In genomic region chr4:48044491-48045211, GRCm38 (mm10) we compare ENCODE assay signal across 8 mouse cellular contexts. TPM values are rescaled to one million over a fixed set of nuclear protein-coding genes. Genes with fewer than 3 reads are reported as not detected.
DNase-seq lines count a peak whose midpoint lies in the region; ATAC-seq and TF ChIP-seq lines count a peak whose summit lies in the region.

TSS of gene Nr4a3 (plus strand) at chr4:48045153.

- H3K4me2 ChIP-seq in kidney, embryonic 15.5 days: peak within 1 kb of the TSS; percentile 100
- H3K4me2 ChIP-seq in limb, embryonic 15.5 days: peak within 1 kb of the TSS; percentile 100
- H3K4me2 ChIP-seq in midbrain, postnatal 0 days (ENCODE audit: low read depth, low read length, poor library complexity, severe bottlenecking): peak within 1 kb of the TSS; percentile 99

- no peak for TF ChIP-seq CTCF in embryonic fibroblast, embryonic 13.5 days (IDR thresholded peaks at IDR 0.05; ENCODE audit: borderline replicate concordance, insufficient read depth, low read length)
- TF ChIP-seq CTCF in midbrain, postnatal 0 days (IDR thresholded peaks at IDR 0.05): peak; percentile 41

- DNase-seq in B cell, adult 2 months: peak; percentile 84 to 85
- peak; percentile 99 for DNase-seq in brain, adult 2 months (ENCODE audit: low read depth, low spot score)
- DNase-seq in heart, embryonic 10.5 days (ENCODE audit: low spot score): peak; percentile 95
- peak; percentile 93 for DNase-seq in midbrain, postnatal 0 days (ENCODE audit: low spot score)
- DNase-seq in spleen, postnatal 10 days (ENCODE audit: low spot score in 2 of 2): peak; percentile 81 to 82

- under 1% methylated on average over 53 of the region's 54 CpGs for WGBS in heart, embryonic 10.5 days
- WGBS in kidney, embryonic 15.5 days: under 1% methylated on average over 46 of the region's 54 CpGs
- WGBS in limb, embryonic 15.5 days: under 1% methylated on average over 43 of the region's 54 CpGs
- 0% methylated on average over 42 of the region's 54 CpGs for WGBS in midbrain, postnatal 0 days

- H3K4me1 ChIP-seq in embryonic fibroblast, embryonic 13.5 days (ENCODE audit: control insufficient read depth, insufficient read depth, low read length): no peaks in the 10 kb centered on the region
- H3K4me1 ChIP-seq in heart, embryonic 10.5 days: peaks cover 43% of the 10 kb centered on the region
- peaks cover 53% of the 10 kb centered on the region for H3K4me1 ChIP-seq in kidney, embryonic 15.5 days
- H3K4me1 ChIP-seq in limb, embryonic 15.5 days: peaks cover 53% of the 10 kb centered on the region
- peaks cover 16% of the 10 kb centered on the region; the same call in 1 of the 2 replicates for H3K4me1 ChIP-seq in midbrain, postnatal 0 days (ENCODE audit: insufficient read depth, low read length)

- peak; percentile 60 for ATAC-seq in kidney, embryonic 15.5 days (replicated peaks; ENCODE audit: low FRiP score)
- peak; percentile 54 for ATAC-seq in limb, embryonic 15.5 days (ENCODE audit: insufficient number of reproducible peaks, low FRiP score, low TSS enrichment, low read depth)
- peak; percentile 79 for ATAC-seq in midbrain, postnatal 0 days (ENCODE audit: low FRiP score)

- H3K27ac ChIP-seq in embryonic fibroblast, embryonic 13.5 days (ENCODE audit: insufficient read depth, low read length): peak within 1 kb of the TSS; percentile 18
- peak within 1 kb of the TSS; percentile 97 for H3K27ac ChIP-seq in heart, embryonic 10.5 days
- H3K27ac ChIP-seq in kidney, embryonic 15.5 days: peak within 1 kb of the TSS; percentile 59
- peak within 1 kb of the TSS; percentile 99 for H3K27ac ChIP-seq in limb, embryonic 15.5 days
- H3K27ac ChIP-seq in midbrain, postnatal 0 days (ENCODE audit: low read depth, low read length): peak within 1 kb of the TSS; percentile 33

- no peaks in the 10 kb centered on the region for H3K36me3 ChIP-seq in heart, embryonic 10.5 days
- no peaks in the 10 kb centered on the region for H3K36me3 ChIP-seq in kidney, embryonic 15.5 days
- H3K36me3 ChIP-seq in limb, embryonic 15.5 days: no peaks in the 10 kb centered on the region
- no peaks in the 10 kb centered on the region for H3K36me3 ChIP-seq in midbrain, postnatal 0 days (ENCODE audit: insufficient read depth, low read length)

- peaks cover 30% of the 10 kb centered on the region for H3K27me3 ChIP-seq in heart, embryonic 10.5 days (ENCODE audit: insufficient read depth, poor library complexity, severe bottlenecking)
- H3K27me3 ChIP-seq in kidney, embryonic 15.5 days: peaks cover 49% of the 10 kb centered on the region
- peaks cover 44% of the 10 kb centered on the region for H3K27me3 ChIP-seq in limb, embryonic 15.5 days
- peaks cover 23% of the 10 kb centered on the region for H3K27me3 ChIP-seq in midbrain, postnatal 0 days (ENCODE audit: insufficient read depth, low read length)

- TF ChIP-seq POLR2A in embryonic fibroblast, embryonic 13.5 days (IDR thresholded peaks at IDR 0.05; ENCODE audit: low read depth, low read length): peak; percentile 61

- peak within 1 kb of the TSS; percentile 56 for H3K4me3 ChIP-seq in embryonic fibroblast, embryonic 13.5 days (ENCODE audit: insufficient read depth, low read length)
- peak within 1 kb of the TSS; percentile 85 for H3K4me3 ChIP-seq in heart, embryonic 10.5 days
- H3K4me3 ChIP-seq in kidney, embryonic 15.5 days (replicated peaks): peak within 1 kb of the TSS; percentile 68
- H3K4me3 ChIP-seq in limb, embryonic 15.5 days: peak within 1 kb of the TSS; percentile 73
- H3K4me3 ChIP-seq in midbrain, postnatal 0 days (ENCODE audit: low read depth, low read length): peak within 1 kb of the TSS; percentile 56

- H3K9ac ChIP-seq in kidney, embryonic 15.5 days: peak within 1 kb of the TSS; percentile 70
- H3K9ac ChIP-seq in limb, embryonic 15.5 days: peak within 1 kb of the TSS; percentile 44
- H3K9ac ChIP-seq in midbrain, postnatal 0 days (replicated peaks; ENCODE audit: low read length, poor library complexity, severe bottlenecking): peak within 1 kb of the TSS; percentile 61

- H3K9me3 ChIP-seq in heart, embryonic 10.5 days: no peaks in the 10 kb centered on the region
- no peaks in the 10 kb centered on the region for H3K9me3 ChIP-seq in kidney, embryonic 15.5 days (replicated peaks)
- H3K9me3 ChIP-seq in limb, embryonic 15.5 days: no peaks in the 10 kb centered on the region
- no peaks in the 10 kb centered on the region for H3K9me3 ChIP-seq in midbrain, postnatal 0 days (ENCODE audit: low read length)

RNA-seq across cellular contexts. Expression of gene Nr4a3, which starts in this region (rescaled TPM):
- 1.6 and 2.7 TPM in 2 replicates for polyA plus RNA-seq in embryonic fibroblast, embryonic 13.5 days (2011; ENCODE audit: insufficient read length, low read depth, missing spikeins)
- polyA plus RNA-seq in heart, embryonic 10.5 days (2016; fragmentation: Nextera tagmentation; extraction: Ambion mirVana): 0.09 and 0.12 TPM in 2 replicates
- polyA plus RNA-seq in kidney, embryonic 15.5 days (2015; fragmentation: Nextera tagmentation; extraction: Ambion mirVana): 0.12 and 0.13 TPM in 2 replicates
- polyA plus RNA-seq in limb, embryonic 15.5 days (2015; fragmentation: Nextera tagmentation; extraction: Ambion mirVana): 0.09 and 0.38 TPM in 2 replicates
- 1.9 and 3.2 TPM in 2 replicates for total RNA-seq in midbrain, postnatal 0 days (2014; rRNA removed)
- polyA plus RNA-seq in midbrain, postnatal 0 days (2015; fragmentation: Nextera tagmentation; extraction: Ambion mirVana): 0.36 and 0.95 TPM in 2 replicates

Comparison
In these comparisons a context has a peak if more than half of its experiments do, and no peak if none do; other contexts are left out.
1. Peak in every context shown above with its lines: DNase-seq, ATAC-seq, H3K4me3 ChIP-seq and H3K27ac ChIP-seq.
2. Peak in DNase-seq, H3K4me3 ChIP-seq and H3K27ac ChIP-seq in heart, embryonic 10.5 days; RNA of the gene not detected or under 1 TPM.
3. Peak in ATAC-seq, H3K4me3 ChIP-seq, H3K27ac ChIP-seq, H3K9ac ChIP-seq and H3K4me2 ChIP-seq in kidney, embryonic 15.5 days; RNA of the gene not detected or under 1 TPM.
4. Peak in ATAC-seq, H3K4me3 ChIP-seq, H3K27ac ChIP-seq, H3K9ac ChIP-seq and H3K4me2 ChIP-seq in limb, embryonic 15.5 days; RNA of the gene not detected or under 1 TPM.
5. H3K27ac ChIP-seq: peak in every context shown above with its lines; median percentile 99 in limb, embryonic 15.5 days; 97 in heart, embryonic 10.5 days; 59 in kidney, embryonic 15.5 days; 33 in midbrain, postnatal 0 days; 18 in embryonic fibroblast, embryonic 13.5 days.